Mouse (Mus musculus): ENCODE results near the gene Mpped1.

Gene Mpped1

DNA sequence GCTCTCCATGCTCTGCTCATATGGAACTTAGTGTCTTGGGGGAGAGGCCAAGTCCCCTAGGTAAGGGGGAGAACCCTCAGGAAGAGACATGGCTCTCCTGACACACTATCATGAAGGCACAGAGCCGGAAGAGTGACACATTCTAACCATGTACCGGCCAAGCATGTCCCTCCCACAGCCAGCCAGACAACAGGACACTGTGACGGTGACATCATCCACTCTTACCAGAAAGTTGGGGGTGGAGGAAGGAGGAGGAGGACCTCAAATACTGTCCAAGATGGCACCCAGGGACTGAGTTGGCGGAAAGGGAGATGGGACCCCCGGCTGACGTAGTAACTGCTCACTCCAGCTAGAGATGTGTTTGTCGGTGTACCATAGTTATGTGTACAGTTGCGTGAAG lies 104.6 kb downstream of the Mpped1 start:
- DNase-seq (ENCODE audit: low read depth, low spot score), result peak; percentile 40

DNA sequence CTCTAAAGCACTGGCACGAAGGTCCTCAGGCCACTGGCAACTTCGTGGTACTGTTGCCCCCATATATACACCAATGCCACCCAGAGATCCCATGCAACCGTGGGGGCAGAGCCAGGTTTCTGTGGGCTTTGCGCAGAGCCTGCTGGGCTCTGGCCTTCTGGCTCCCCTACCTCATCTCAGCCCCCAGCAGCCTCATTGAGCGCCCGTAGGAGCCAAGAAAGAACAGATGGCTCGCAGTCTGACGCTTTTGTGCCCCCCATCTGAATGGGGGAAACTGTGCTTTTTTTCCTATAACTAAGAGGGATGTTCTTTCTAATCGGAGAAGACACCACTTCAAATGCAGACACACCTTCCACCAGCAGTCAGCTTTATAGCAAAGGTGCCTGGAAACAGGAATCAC lies 105.0 kb downstream of the Mpped1 start:
- DNase-seq (ENCODE audit: low read depth, low spot score), result no peak

GRCm38 (mm10) chr15:83892871-83893270 lies 113.6 kb downstream of the Mpped1 start:
- peak; percentile 43 for DNase-seq (ENCODE audit: low read depth, low spot score)

DNA sequence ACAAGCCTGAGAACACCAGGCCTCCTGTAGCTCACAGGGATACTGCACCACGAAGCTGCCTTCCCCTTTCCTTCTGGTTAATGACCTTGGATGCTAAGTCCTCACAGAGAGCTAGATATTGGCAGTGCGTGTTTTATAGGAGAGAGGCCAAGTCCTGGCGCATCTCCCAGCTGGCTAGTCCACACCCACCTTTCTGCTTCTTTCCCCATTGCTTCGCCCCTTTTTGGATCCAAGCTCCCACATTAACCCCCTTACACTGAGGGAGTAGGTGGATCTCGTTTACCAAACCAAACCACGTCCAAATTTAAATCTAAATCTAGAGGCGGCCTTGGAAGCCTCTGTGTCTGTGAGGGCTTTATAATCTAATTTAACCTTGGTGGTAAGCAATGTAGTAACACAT lies 115.0 kb downstream of the Mpped1 start:
- peak; percentile 52 for DNase-seq (ENCODE audit: low read depth, low spot score)

GRCm38 (mm10) chr15:83896011-83896410 lies 116.7 kb downstream of the Mpped1 start:
- DNase-seq (ENCODE audit: low read depth, low spot score), result no peak

DNA sequence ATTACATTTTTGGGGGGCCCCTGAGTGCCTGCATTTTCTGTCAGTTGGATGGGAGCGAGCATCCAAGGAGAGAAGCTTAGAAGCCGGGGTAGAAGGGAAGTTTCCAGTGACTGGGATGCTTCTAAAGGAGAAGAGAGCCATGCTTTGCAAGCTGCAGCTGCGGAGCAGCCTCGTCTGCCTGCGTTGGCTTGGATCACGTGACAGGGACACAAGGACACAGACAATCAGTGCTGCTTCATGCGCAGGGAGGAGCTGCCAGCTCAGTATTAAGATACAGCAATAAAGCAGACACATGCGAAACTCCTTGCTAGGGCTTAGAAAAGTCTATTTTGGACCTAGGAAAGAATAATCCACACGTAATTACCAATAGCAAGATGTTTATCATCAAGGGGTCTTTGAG lies 118.0 kb downstream of the Mpped1 start:
- DNase-seq (ENCODE audit: low read depth, low spot score), result peak; percentile 87

DNA sequence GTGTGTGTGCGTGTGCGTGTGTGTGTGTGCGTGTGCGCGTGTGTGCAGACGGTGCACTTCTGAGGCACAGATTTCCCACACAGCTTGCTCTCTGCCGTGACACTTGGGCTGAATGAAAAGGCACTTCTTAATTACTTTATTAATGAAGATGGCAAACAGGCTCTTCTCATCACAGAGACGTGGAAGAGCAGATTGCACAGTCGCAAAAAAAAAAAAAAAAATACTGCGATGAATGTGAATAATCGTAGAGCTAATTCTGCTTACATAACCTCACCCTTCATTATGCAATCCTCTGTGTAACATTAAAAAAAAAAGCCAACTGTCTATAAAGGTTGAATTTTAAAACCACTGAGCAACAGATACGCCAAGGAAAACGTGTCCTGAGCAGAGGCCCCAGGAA lies 127.2 kb downstream of the Mpped1 start:
- DNase-seq (ENCODE audit: low read depth, low spot score), result peak; percentile 66

All from brain, adult 2 months (tissue).